Mouse (Mus musculus): ENCODE measurements around the gene Slc8a1. TPM values are rescaled to one million over a fixed set of nuclear protein-coding genes. Genes with fewer than 3 reads are reported as not detected.

Gene Slc8a1
- polyA plus RNA-seq, 1 experiment, result 3.2 TPM

GRCm38 (mm10) chr17:81526463-81526862 lies 211.7 kb downstream of the Slc8a1 start:
- Histone ChIP-seq H3K4me3 (replicated peaks; ENCODE audit: control insufficient read depth, low read depth, low read length) (no peak overlapping the region), H3K27ac (ENCODE audit: control insufficient read depth, insufficient read depth, low read depth, low read length, poor library complexity) (no peak overlapping the region), H3K4me1 (ENCODE audit: control insufficient read depth, insufficient read depth, low read length) (no peaks in the 10 kb centered on the region)
- TF ChIP-seq CTCF (IDR thresholded peaks at IDR 0.05; ENCODE audit: control insufficient read depth, insufficient read depth, low read length) (no peak), POLR2A (IDR thresholded peaks at IDR 0.05; ENCODE audit: borderline replicate concordance, control insufficient read depth, low read depth, low read length) (no peak)
- 79% methylated on average over 3 of the region's 3 CpGs for WGBS

- H3K27ac ChIP-seq (ENCODE audit: control insufficient read depth, insufficient read depth, low read depth, low read length, poor library complexity), result no peak overlapping the region
- H3K4me1 ChIP-seq (ENCODE audit: control insufficient read depth, insufficient read depth, low read length), result no peaks in the 10 kb centered on the region
- TF ChIP-seq POLR2A (IDR thresholded peaks at IDR 0.05; ENCODE audit: borderline replicate concordance, control insufficient read depth, low read depth, low read length) (no peak), CTCF (IDR thresholded peaks at IDR 0.05; ENCODE audit: control insufficient read depth, insufficient read depth, low read length) (no peak)
- WGBS, result 66% methylated on average over 6 of the region's 6 CpGs
- no peak overlapping the region for H3K4me3 ChIP-seq (replicated peaks; ENCODE audit: control insufficient read depth, low read depth, low read length)
Measured at GRCm38 (mm10) chr17:81524826-81525225, 213.4 kb downstream of the Slc8a1 start.

GRCm38 (mm10) chr17:81523943-81524342 lies 214.2 kb downstream of the Slc8a1 start:
- 79% methylated on average over 2 of the region's 2 CpGs for WGBS
- TF ChIP-seq POLR2A (IDR thresholded peaks at IDR 0.05; ENCODE audit: borderline replicate concordance, control insufficient read depth, low read depth, low read length) (no peak), CTCF (IDR thresholded peaks at IDR 0.05; ENCODE audit: control insufficient read depth, insufficient read depth, low read length) (no peak)
- Histone ChIP-seq H3K27ac (ENCODE audit: control insufficient read depth, insufficient read depth, low read depth, low read length, poor library complexity) (no peak overlapping the region), H3K4me1 (ENCODE audit: control insufficient read depth, insufficient read depth, low read length) (no peaks in the 10 kb centered on the region), H3K4me3 (replicated peaks; ENCODE audit: control insufficient read depth, low read depth, low read length) (no peak overlapping the region)

GRCm38 (mm10) chr17:81518316-81519025 lies 219.7 kb downstream of the Slc8a1 start:
- WGBS, result 64% methylated on average over 10 of the region's 10 CpGs
- no peak for TF ChIP-seq POLR2A (IDR thresholded peaks at IDR 0.05; ENCODE audit: borderline replicate concordance, control insufficient read depth, low read depth, low read length)
- TF ChIP-seq CTCF (IDR thresholded peaks at IDR 0.05; ENCODE audit: control insufficient read depth, insufficient read depth, low read length), result no peak
- Histone ChIP-seq H3K27ac (ENCODE audit: control insufficient read depth, insufficient read depth, low read depth, low read length, poor library complexity) (no peak overlapping the region), H3K4me3 (replicated peaks; ENCODE audit: control insufficient read depth, low read depth, low read length) (no peak overlapping the region), H3K4me1 (ENCODE audit: control insufficient read depth, insufficient read depth, low read length) (no peaks in the 10 kb centered on the region)

DNA sequence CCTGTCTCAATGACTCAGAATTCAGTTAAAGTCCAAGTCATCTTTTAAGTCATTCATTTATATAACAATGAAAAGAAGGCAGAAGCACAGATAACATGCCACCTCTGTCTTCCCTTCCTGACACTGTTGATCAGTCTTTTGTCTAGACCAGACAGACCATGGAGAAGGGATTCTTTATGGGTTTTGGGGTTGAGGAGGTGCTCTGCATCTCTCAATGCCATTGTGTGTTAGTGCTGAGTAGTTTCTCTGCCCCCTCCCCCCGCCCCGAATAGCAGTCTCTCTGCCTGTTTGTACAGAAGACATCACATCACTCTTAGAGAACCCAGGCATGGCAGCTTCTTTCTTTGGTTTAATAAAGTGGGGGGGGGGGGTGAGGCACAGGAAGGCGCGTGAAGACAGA lies 222.0 kb downstream of the Slc8a1 start:
- no peaks in the 10 kb centered on the region for H3K4me1 ChIP-seq (ENCODE audit: control insufficient read depth, insufficient read depth, low read length)
- TF ChIP-seq CTCF (IDR thresholded peaks at IDR 0.05; ENCODE audit: control insufficient read depth, insufficient read depth, low read length) (no peak), POLR2A (IDR thresholded peaks at IDR 0.05; ENCODE audit: borderline replicate concordance, control insufficient read depth, low read depth, low read length) (no peak)
- no peak overlapping the region for H3K4me3 ChIP-seq (replicated peaks; ENCODE audit: control insufficient read depth, low read depth, low read length)
- WGBS, result 82% methylated on average over 4 of the region's 4 CpGs
- no peak overlapping the region for H3K27ac ChIP-seq (ENCODE audit: control insufficient read depth, insufficient read depth, low read depth, low read length, poor library complexity)

GRCm38 (mm10) chr17:81514022-81514421 lies 224.2 kb downstream of the Slc8a1 start:
- WGBS, result 68% methylated on average over 4 of the region's 4 CpGs
- no peak for TF ChIP-seq POLR2A (IDR thresholded peaks at IDR 0.05; ENCODE audit: borderline replicate concordance, control insufficient read depth, low read depth, low read length)
- no peak for TF ChIP-seq CTCF (IDR thresholded peaks at IDR 0.05; ENCODE audit: control insufficient read depth, insufficient read depth, low read length)
- no peak overlapping the region for H3K27ac ChIP-seq (ENCODE audit: control insufficient read depth, insufficient read depth, low read depth, low read length, poor library complexity)
- H3K4me3 ChIP-seq (replicated peaks; ENCODE audit: control insufficient read depth, low read depth, low read length), result no peak overlapping the region
- no peaks in the 10 kb centered on the region for H3K4me1 ChIP-seq (ENCODE audit: control insufficient read depth, insufficient read depth, low read length)

DNA sequence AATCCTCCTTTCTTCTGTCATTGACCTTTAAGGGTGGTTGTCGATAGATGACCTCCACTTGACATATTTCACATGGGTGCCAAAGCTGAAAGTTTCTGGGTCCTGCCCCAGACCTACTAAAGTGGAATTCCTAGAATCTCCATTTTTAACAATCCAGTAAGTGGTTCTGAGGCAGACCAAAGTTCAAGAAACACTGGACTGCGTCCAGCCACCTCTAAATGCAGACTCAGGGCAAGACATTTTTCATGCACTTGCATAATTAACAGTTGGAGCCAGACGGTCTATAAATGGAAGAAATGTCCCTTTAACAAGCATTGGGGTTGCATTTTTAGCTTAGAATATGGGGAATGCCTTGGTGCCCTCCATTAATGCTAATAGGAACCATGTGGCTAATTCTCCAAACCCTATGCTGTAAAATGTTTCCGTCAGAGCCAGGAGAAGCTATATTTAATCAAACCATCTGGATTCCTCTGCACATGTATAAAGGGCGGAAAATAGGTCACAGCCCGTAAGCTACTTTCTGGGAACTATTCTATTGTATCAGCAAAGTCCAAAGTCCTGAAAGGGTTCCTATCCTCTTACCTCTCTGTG lies 224.7 kb downstream of the Slc8a1 start:
- H3K27ac ChIP-seq (ENCODE audit: control insufficient read depth, insufficient read depth, low read depth, low read length, poor library complexity), result no peak overlapping the region
- H3K4me1 ChIP-seq (ENCODE audit: control insufficient read depth, insufficient read depth, low read length), result no peaks in the 10 kb centered on the region
- H3K4me3 ChIP-seq (replicated peaks; ENCODE audit: control insufficient read depth, low read depth, low read length), result no peak overlapping the region
- TF ChIP-seq POLR2A (IDR thresholded peaks at IDR 0.05; ENCODE audit: borderline replicate concordance, control insufficient read depth, low read depth, low read length) (no peak), CTCF (IDR thresholded peaks at IDR 0.05; ENCODE audit: control insufficient read depth, insufficient read depth, low read length) (no peak)
- 84% methylated on average over 6 of the region's 6 CpGs for WGBS

GRCm38 (mm10) chr17:81505162-81505685 lies 233.0 kb downstream of the Slc8a1 start:
- 80% methylated on average over 5 of the region's 5 CpGs for WGBS

More at GRCm38 (mm10) chr17:81505162-81505685, 233.0 kb downstream of the Slc8a1 start:
- no peak overlapping the region for H3K27ac ChIP-seq (ENCODE audit: control insufficient read depth, insufficient read depth, low read depth, low read length, poor library complexity)
- TF ChIP-seq CTCF (IDR thresholded peaks at IDR 0.05; ENCODE audit: control insufficient read depth, insufficient read depth, low read length) (no peak), POLR2A (IDR thresholded peaks at IDR 0.05; ENCODE audit: borderline replicate concordance, control insufficient read depth, low read depth, low read length) (no peak)
- H3K4me1 ChIP-seq (ENCODE audit: control insufficient read depth, insufficient read depth, low read length), result no peaks in the 10 kb centered on the region
- H3K4me3 ChIP-seq (replicated peaks; ENCODE audit: control insufficient read depth, low read depth, low read length), result no peak overlapping the region

All from bone marrow, adult 2 months (tissue).